23 mouse cellular contexts compared by ENCODE assay signal in the genomic region with DNA sequence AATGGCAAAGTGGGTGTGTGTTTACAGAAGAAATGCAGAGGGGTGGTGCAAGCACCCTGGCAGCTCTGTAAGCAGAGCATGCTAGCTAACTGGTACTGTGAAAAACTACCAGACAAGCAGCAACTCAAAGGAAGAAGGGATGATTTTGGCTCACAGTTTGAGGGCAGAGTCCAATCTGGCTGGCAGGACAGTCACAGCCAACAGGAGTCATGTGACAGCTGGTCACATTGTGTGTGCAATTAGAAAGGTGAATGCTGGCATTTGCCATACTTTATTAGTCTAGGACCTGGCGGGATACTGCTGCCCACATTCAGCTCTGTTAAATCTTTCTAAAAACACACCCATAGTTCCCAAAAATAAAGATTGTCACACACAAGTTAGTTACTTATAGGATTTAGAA.
A peak's percentile ranks its signal among the peaks of the same experiment; 100 is the strongest.
DNase-seq lines count a peak whose midpoint lies in the region; ATAC-seq and TF ChIP-seq lines count a peak whose summit lies in the region.
"Had no signal": no experiment of that assay in that cellular context is flagged by ENCODE, and none has a peak within 500 bp of the region (broad histone marks: within the 10 kb centered on the region; RNA-seq: fewer than 3 reads in every experiment).

No protein-coding gene starts in this region.

- H3K9me3 ChIP-seq in kidney, embryonic 16.5 days (ENCODE audit: low read length) = no peaks in the 10 kb centered on the region
- no peaks in the 10 kb centered on the region for H3K9me3 ChIP-seq in intestine, postnatal 0 days (ENCODE audit: control insufficient read depth)
- H3K9me3 ChIP-seq: embryonic facial prominence, embryonic 10.5 days; embryonic facial prominence, embryonic 15.5 days; forebrain, embryonic 13.5 days; hindbrain, embryonic 10.5 days; limb, embryonic 10.5 days; limb, embryonic 15.5 days; midbrain, embryonic 13.5 days had no signal

- TF ChIP-seq POLR2A in kidney, adult 2 months (IDR thresholded peaks at IDR 0.05; ENCODE audit: low read depth, low read length) = no peak

- no peaks in the 10 kb centered on the region; the same call in 1 of the 2 replicates for H3K4me1 ChIP-seq in kidney, adult 2 months (ENCODE audit: control insufficient read depth, insufficient read depth, low read length)
- no peaks in the 10 kb centered on the region for H3K4me1 ChIP-seq in kidney, embryonic 16.5 days (ENCODE audit: insufficient read depth, low read length)
- H3K4me1 ChIP-seq in intestine, postnatal 0 days (replicated peaks; ENCODE audit: control insufficient read depth, insufficient read depth, low read length) = no peaks in the 10 kb centered on the region
- H3K4me1 ChIP-seq: embryonic facial prominence, embryonic 10.5 days; embryonic facial prominence, embryonic 15.5 days; forebrain, embryonic 13.5 days; hindbrain, embryonic 10.5 days; limb, embryonic 10.5 days; limb, embryonic 15.5 days; midbrain, embryonic 13.5 days; neural tube, embryonic 13.5 days had no signal

- WGBS in kidney, adult 2 months = 60% methylated on average over 1 of the region's 1 CpGs
- WGBS in kidney, embryonic 16.5 days = 82% methylated on average over 1 of the region's 1 CpGs
- WGBS in intestine, postnatal 0 days = 43% methylated on average over 1 of the region's 1 CpGs

- no peak for TF ChIP-seq CTCF in kidney, adult 2 months (conservative IDR thresholded peaks at IDR 0.05; ENCODE audit: insufficient read depth, insufficient read length, low read depth, low read length)
- TF ChIP-seq CTCF in intestine, postnatal 0 days (IDR thresholded peaks at IDR 0.05; ENCODE audit: low read depth) = no peak

- no peak overlapping the region for H3K27ac ChIP-seq in kidney, adult 2 months (ENCODE audit: insufficient read depth, low read depth, low read length)
- no peak overlapping the region for H3K27ac ChIP-seq in kidney, embryonic 16.5 days (ENCODE audit: low read length)
- H3K27ac ChIP-seq in intestine, postnatal 0 days (ENCODE audit: low read depth, low read length) = no peak overlapping the region
- H3K27ac ChIP-seq: embryonic facial prominence, embryonic 10.5 days; embryonic facial prominence, embryonic 15.5 days; forebrain, embryonic 13.5 days; hindbrain, embryonic 10.5 days; limb, embryonic 10.5 days; limb, embryonic 15.5 days; midbrain, embryonic 13.5 days; neural tube, embryonic 13.5 days had no signal

- H3K4me3 ChIP-seq in kidney, adult 2 months (ENCODE audit: insufficient read depth, low read depth, low read length) = no peak overlapping the region
- H3K4me3 ChIP-seq in kidney, embryonic 16.5 days (ENCODE audit: low read length) = no peak overlapping the region
- H3K4me3 ChIP-seq in intestine, postnatal 0 days (ENCODE audit: low read depth, low read length) = no peak overlapping the region
- H3K4me3 ChIP-seq: embryonic facial prominence, embryonic 10.5 days; embryonic facial prominence, embryonic 15.5 days; forebrain, embryonic 13.5 days; hindbrain, embryonic 10.5 days; limb, embryonic 10.5 days; limb, embryonic 15.5 days; midbrain, embryonic 13.5 days; neural tube, embryonic 13.5 days had no signal

- H3K4me2 ChIP-seq in kidney, embryonic 16.5 days (replicated peaks; ENCODE audit: low read depth, low read length) = no peak overlapping the region
- H3K4me2 ChIP-seq in intestine, postnatal 0 days (replicated peaks; ENCODE audit: low read depth) = no peak overlapping the region
- H3K4me2 ChIP-seq: embryonic facial prominence, embryonic 15.5 days; forebrain, embryonic 13.5 days; limb, embryonic 15.5 days; midbrain, embryonic 13.5 days; neural tube, embryonic 13.5 days had no signal

- no peaks in the 10 kb centered on the region for H3K36me3 ChIP-seq in kidney, adult 2 months (ENCODE audit: control insufficient read depth, insufficient read depth, low read length)
- no peaks in the 10 kb centered on the region for H3K36me3 ChIP-seq in kidney, embryonic 16.5 days (ENCODE audit: insufficient read depth, low read length)
- H3K36me3 ChIP-seq in intestine, postnatal 0 days (ENCODE audit: control insufficient read depth, insufficient read depth) = no peaks in the 10 kb centered on the region
- H3K36me3 ChIP-seq: embryonic facial prominence, embryonic 10.5 days; embryonic facial prominence, embryonic 15.5 days; hindbrain, embryonic 10.5 days; limb, embryonic 10.5 days; limb, embryonic 15.5 days; midbrain, embryonic 13.5 days; neural tube, embryonic 13.5 days had no signal

- H3K27me3 ChIP-seq in kidney, adult 2 months (replicated peaks; ENCODE audit: control insufficient read depth, insufficient read depth, low read length) = no peaks in the 10 kb centered on the region
- no peaks in the 10 kb centered on the region for H3K27me3 ChIP-seq in kidney, embryonic 16.5 days (ENCODE audit: insufficient read depth, low read length)
- no peaks in the 10 kb centered on the region for H3K27me3 ChIP-seq in intestine, postnatal 0 days (replicated peaks; ENCODE audit: control insufficient read depth, insufficient read depth, low read length)
- H3K27me3 ChIP-seq: embryonic facial prominence, embryonic 15.5 days; forebrain, embryonic 13.5 days; limb, embryonic 15.5 days; midbrain, embryonic 13.5 days; neural tube, embryonic 13.5 days had no signal

- peak; percentile 18 to 33 for DNase-seq in cerebellum, postnatal 10 days
- no peak for DNase-seq in cerebellum, adult 8-10 months
- DNase-seq in kidney, adult 2 months = peak; percentile 89
- peak; percentile 73 to 76 for DNase-seq in kidney, postnatal 36 days
- no peak for DNase-seq in ovary, postnatal 14 days (ENCODE audit: low spot score)
- DNase-seq in embryo, embryonic 11 days = no peak
- DNase-seq: adrenal gland, adult 8-10 months; cerebellum, adult 9-11 months; gastrocnemius, postnatal 14 days; heart, postnatal 14 days; lung, postnatal 36 days; thymus, postnatal 14 days had no signal

- ATAC-seq in kidney, embryonic 16.5 days (ENCODE audit: low FRiP score, low TSS enrichment) = no peak
- peak; percentile 57 for ATAC-seq in intestine, postnatal 0 days
- ATAC-seq: forebrain, embryonic 13.5 days; hindbrain, embryonic 16.5 days; midbrain, embryonic 13.5 days had no signal

- no peak overlapping the region for H3K9ac ChIP-seq in kidney, embryonic 16.5 days (replicated peaks; ENCODE audit: low read length)
- no peak overlapping the region for H3K9ac ChIP-seq in intestine, postnatal 0 days (ENCODE audit: low read depth, low read length)
- H3K9ac ChIP-seq: embryonic facial prominence, embryonic 15.5 days; forebrain, embryonic 13.5 days; limb, embryonic 15.5 days; midbrain, embryonic 13.5 days; neural tube, embryonic 13.5 days had no signal

Comparison
In these comparisons a context has a peak if more than half of its experiments do, and no peak if none do; other contexts are left out.
1. DNase-seq: peak in cerebellum, postnatal 10 days (2 of 2), kidney, adult 2 months (single experiment) and kidney, postnatal 36 days (2 of 2); none in cerebellum, adult 8-10 months (single experiment), ovary, postnatal 14 days (single experiment) and embryo, embryonic 11 days (single experiment).